Mouse (Mus musculus): ENCODE measurements around the gene Bhlhb9. TPM values are rescaled to one million over a fixed set of nuclear protein-coding genes. Genes with fewer than 3 reads are reported as not detected.
A peak's percentile ranks its signal among the peaks of the same experiment; 100 is the strongest.
"Not testable (repeated sequence)": the region's sequence is repeated elsewhere in the genome, so short reads cannot be mapped to it uniquely, and the experiment has no call there.

Gene Bhlhb9
- polyA plus RNA-seq, 1 experiment: 42.0 TPM

GRCm38 (mm10) chrX:135804149-135804548 is 6.8 kb downstream of the Bhlhb9 start:
- H3K27ac ChIP-seq (ENCODE audit: insufficient read depth, low read length): no peak overlapping the region
- TF ChIP-seq POLR2A (IDR thresholded peaks at IDR 0.05; ENCODE audit: extremely low read depth, insufficient read depth, low read length) (no peak), CTCF (IDR thresholded peaks at IDR 0.05; ENCODE audit: extremely low read depth, insufficient read depth, low read length) (no peak)

GRCm38 (mm10) chrX:135805780-135806179 is 8.4 kb downstream of the Bhlhb9 start:
- no peaks in the 10 kb centered on the region for H3K4me1 ChIP-seq (ENCODE audit: control insufficient read depth, insufficient read depth, low read length)
- TF ChIP-seq POLR2A (IDR thresholded peaks at IDR 0.05; ENCODE audit: extremely low read depth, insufficient read depth, low read length): no peak
- peak; percentile 37; the same call in 1 of the 2 replicates for TF ChIP-seq CTCF (IDR thresholded peaks at IDR 0.05; ENCODE audit: extremely low read depth, insufficient read depth, low read length)
- no peak overlapping the region for H3K4me3 ChIP-seq (ENCODE audit: insufficient read depth, low read length)
- no peak overlapping the region for H3K27ac ChIP-seq (ENCODE audit: insufficient read depth, low read length)

More at GRCm38 (mm10) chrX:135804149-135804548, 6.8 kb downstream of the Bhlhb9 start:
- no peaks in the 10 kb centered on the region for H3K4me1 ChIP-seq (ENCODE audit: control insufficient read depth, insufficient read depth, low read length)
- no peak overlapping the region for H3K4me3 ChIP-seq (ENCODE audit: insufficient read depth, low read length)

- not testable (repeated sequence) for H3K4me3 ChIP-seq (ENCODE audit: insufficient read depth, low read length)
Observed at GRCm38 (mm10) chrX:135835896-135836295, 38.5 kb downstream of the Bhlhb9 start.

GRCm38 (mm10) chrX:135837896-135838295 is 40.5 kb downstream of the Bhlhb9 start:
- H3K4me1 ChIP-seq (ENCODE audit: control insufficient read depth, insufficient read depth, low read length): no peaks in the 10 kb centered on the region
- TF ChIP-seq CTCF (IDR thresholded peaks at IDR 0.05; ENCODE audit: extremely low read depth, insufficient read depth, low read length) (no peak), POLR2A (IDR thresholded peaks at IDR 0.05; ENCODE audit: extremely low read depth, insufficient read depth, low read length) (no peak)
- no peak overlapping the region for H3K27ac ChIP-seq (ENCODE audit: insufficient read depth, low read length)
- no peak overlapping the region for H3K4me3 ChIP-seq (ENCODE audit: insufficient read depth, low read length)

More at GRCm38 (mm10) chrX:135835896-135836295, 38.5 kb downstream of the Bhlhb9 start:
- H3K27ac ChIP-seq (ENCODE audit: insufficient read depth, low read length); H3K4me1 ChIP-seq (ENCODE audit: control insufficient read depth, insufficient read depth, low read length): not testable (repeated sequence)

- H3K27ac ChIP-seq (ENCODE audit: insufficient read depth, low read length): peak within 1 kb of the TSS; percentile 88
- peak; percentile 23; the same call in 1 of the 2 replicates for TF ChIP-seq POLR2A (IDR thresholded peaks at IDR 0.05; ENCODE audit: extremely low read depth, insufficient read depth, low read length)
- peak within 1 kb of the TSS; percentile 63 for H3K4me3 ChIP-seq (ENCODE audit: insufficient read depth, low read length)
- not testable (repeated sequence) for H3K4me1 ChIP-seq (ENCODE audit: control insufficient read depth, insufficient read depth, low read length)
Observed at GRCm38 (mm10) chrX:135838521-135839360, 41.3 kb downstream of the Bhlhb9 start, which contains the start of gene Gprasp2. TSS of gene Gprasp2 (plus strand) at chrX:135839034.

GRCm38 (mm10) chrX:135839397-135840391 is 42.3 kb downstream of the Bhlhb9 start:
- not testable (repeated sequence) for H3K4me1 ChIP-seq (ENCODE audit: control insufficient read depth, insufficient read depth, low read length)
- Histone ChIP-seq H3K27ac (ENCODE audit: insufficient read depth, low read length) (peak overlapping the region; percentile 88), H3K4me3 (ENCODE audit: insufficient read depth, low read length) (peak overlapping the region; percentile 63)
- peak; percentile 16; the same call in 1 of the 2 replicates for TF ChIP-seq CTCF (IDR thresholded peaks at IDR 0.05; ENCODE audit: extremely low read depth, insufficient read depth, low read length)

GRCm38 (mm10) chrX:135866806-135867205 is 69.4 kb downstream of the Bhlhb9 start:
- not testable (repeated sequence) for H3K4me3 ChIP-seq (ENCODE audit: insufficient read depth, low read length); H3K4me1 ChIP-seq (ENCODE audit: control insufficient read depth, insufficient read depth, low read length); H3K27ac ChIP-seq (ENCODE audit: insufficient read depth, low read length)

- no peak overlapping the region for H3K27ac ChIP-seq (ENCODE audit: insufficient read depth, low read length)
Observed at GRCm38 (mm10) chrX:135876679-135877078, 79.3 kb downstream of the Bhlhb9 start.

GRCm38 (mm10) chrX:135879626-135880025 is 82.2 kb downstream of the Bhlhb9 start:
- H3K27ac ChIP-seq (ENCODE audit: insufficient read depth, low read length): no peak overlapping the region
- TF ChIP-seq POLR2A (IDR thresholded peaks at IDR 0.05; ENCODE audit: extremely low read depth, insufficient read depth, low read length) (no peak), CTCF (IDR thresholded peaks at IDR 0.05; ENCODE audit: extremely low read depth, insufficient read depth, low read length) (no peak)
- H3K4me3 ChIP-seq (ENCODE audit: insufficient read depth, low read length): no peak overlapping the region
- H3K4me1 ChIP-seq (ENCODE audit: control insufficient read depth, insufficient read depth, low read length): no peaks in the 10 kb centered on the region

More at GRCm38 (mm10) chrX:135876679-135877078, 79.3 kb downstream of the Bhlhb9 start:
- TF ChIP-seq POLR2A (IDR thresholded peaks at IDR 0.05; ENCODE audit: extremely low read depth, insufficient read depth, low read length) (no peak), CTCF (IDR thresholded peaks at IDR 0.05; ENCODE audit: extremely low read depth, insufficient read depth, low read length) (no peak)
- Histone ChIP-seq H3K4me1 (ENCODE audit: control insufficient read depth, insufficient read depth, low read length) (no peaks in the 10 kb centered on the region), H3K4me3 (ENCODE audit: insufficient read depth, low read length) (no peak overlapping the region)

All from cortical plate, adult 2 months (tissue).